Mouse (Mus musculus) erythroblast, embryonic 14.5 days (primary cell): ENCODE measurements around the gene Dst.

Source experiments
- GATA1 ChIP-seq: IDR thresholded peaks from 2 replicates; pipeline ENCODE4 v1.6.1; 2012; ENCODE audit warnings: low read length, inconsistent platforms, mixed read lengths
- TAL1 ChIP-seq: IDR thresholded peaks from 3 replicates; pipeline ENCODE4 v1.6.1; 2012; ENCODE audit warnings: low read length, inconsistent platforms, mixed read lengths

DNA sequence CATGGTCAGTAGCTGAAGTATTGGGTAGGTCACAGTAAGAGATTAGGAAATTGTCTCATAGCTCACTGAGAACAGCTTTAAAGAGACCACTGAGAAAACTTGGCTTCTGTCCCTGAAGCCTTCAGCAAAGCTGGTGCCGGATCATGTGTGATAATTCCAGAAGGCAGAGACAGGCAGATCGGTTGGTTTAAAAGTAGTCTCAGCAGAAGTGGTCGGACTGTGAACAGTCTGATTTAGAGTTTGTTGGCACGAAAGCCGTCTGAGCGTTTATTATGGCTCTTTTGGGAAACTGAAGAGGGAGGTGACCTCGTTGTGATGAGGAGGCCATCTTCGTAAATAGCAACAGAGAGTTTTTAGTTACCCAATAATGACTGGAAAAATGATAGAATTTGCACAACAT, 52.4 kb downstream of the Dst start:
- TF ChIP-seq TAL1 (no peak), GATA1 (no peak)
